Mouse (Mus musculus) bone marrow, adult 2 months (tissue): Measurements from ENCODE around the gene Clstn2.

Experiments used
- CTCF ChIP-seq: fragments of 200-500 bp; IDR thresholded peaks from 2 replicates; pipeline ENCODE4 v1.5.1; 2011; ENCODE audit warnings: low read length, control low read depth; ENCODE audit not compliant: control insufficient read depth, insufficient read depth
- POLR2A ChIP-seq: fragments of 200-500 bp; IDR thresholded peaks from 2 replicates; pipeline ENCODE4 v1.6.1; 2011; ENCODE audit warnings: low read depth, mild to moderate bottlenecking, control low read depth, low read length, borderline replicate concordance; ENCODE audit not compliant: control insufficient read depth

- TF ChIP-seq CTCF: no peak
- no peak for TF ChIP-seq POLR2A
Measured at GRCm38 (mm10) chr9:98051343-98051742, 18.4 kb upstream of the Clstn2 start.
